Mouse (Mus musculus): ENCODE results near the gene Akap6. TPM values are rescaled to one million over a fixed set of nuclear protein-coding genes. Genes with fewer than 3 reads are reported as not detected.
"Not testable (repeated sequence)": the region's sequence is repeated elsewhere in the genome, so short reads cannot be mapped to it uniquely, and the experiment has no call there.

Gene Akap6
- polyA plus RNA-seq, 1 experiment = 6.6 TPM

- no peaks in the 10 kb centered on the region for H3K27me3 ChIP-seq (ENCODE audit: control insufficient read depth, insufficient read depth, insufficient read length)
- TF ChIP-seq E2F4 (IDR thresholded peaks at IDR 0.05; ENCODE audit: insufficient read depth) (no peak), MYOD1 (IDR thresholded peaks at IDR 0.05; ENCODE audit: control insufficient read depth in 1 of 3, insufficient read length in 2 of 3, low read depth in 2 of 3) (no peak), POLR2AphosphoS2 (IDR thresholded peaks at IDR 0.05; ENCODE audit: insufficient read length, low read depth) (no peak), SRF (IDR thresholded peaks at IDR 0.05; ENCODE audit: control insufficient read depth, insufficient read length, low read depth) (no peak), CEBPB (IDR thresholded peaks at IDR 0.05; ENCODE audit: insufficient read depth, poor library complexity, severe bottlenecking) (no peak), TCF12 (IDR thresholded peaks at IDR 0.05; ENCODE audit: insufficient read depth, poor library complexity, severe bottlenecking) (no peak), MAX (IDR thresholded peaks at IDR 0.05; ENCODE audit: low read depth) (no peak)
- no peaks in the 10 kb centered on the region for H3K36me3 ChIP-seq (ENCODE audit: control insufficient read depth, insufficient read depth)
- peak overlapping the region; percentile 32 for H3K4me2 ChIP-seq (ENCODE audit: low read depth)
- no peak overlapping the region for H3ac ChIP-seq (ENCODE audit: control insufficient read depth, insufficient read length)
- H3K4me3 ChIP-seq = no peak overlapping the region
- H3K79me2 ChIP-seq (ENCODE audit: control insufficient read depth, insufficient read depth) = no peaks in the 10 kb centered on the region
Measured at GRCm38 (mm10) chr12:52711857-52712640, 12.9 kb downstream of the Akap6 start.

GRCm38 (mm10) chr12:52718392-52718791 is 19.2 kb downstream of the Akap6 start:
- H3K4me2 ChIP-seq (ENCODE audit: low read depth) = no peak overlapping the region
- no peak overlapping the region for H3ac ChIP-seq (ENCODE audit: control insufficient read depth, insufficient read length)
- H3K36me3 ChIP-seq (ENCODE audit: control insufficient read depth, insufficient read depth) = no peaks in the 10 kb centered on the region
- H3K27me3 ChIP-seq (ENCODE audit: control insufficient read depth, insufficient read depth, insufficient read length) = no peaks in the 10 kb centered on the region
- no peak overlapping the region for H3K4me3 ChIP-seq
- TF ChIP-seq TCF12 (IDR thresholded peaks at IDR 0.05; ENCODE audit: insufficient read depth, poor library complexity, severe bottlenecking) = no peak
- TF ChIP-seq POLR2AphosphoS2 (IDR thresholded peaks at IDR 0.05; ENCODE audit: insufficient read length, low read depth) = no peak
- no peak for TF ChIP-seq POLR2A (IDR thresholded peaks at IDR 0.05; ENCODE audit: insufficient read length, low read depth)
- no peak for TF ChIP-seq USF1 (IDR thresholded peaks at IDR 0.05; ENCODE audit: low read depth)
- TF ChIP-seq E2F4 (IDR thresholded peaks at IDR 0.05; ENCODE audit: insufficient read depth) = no peak
- no peaks in the 10 kb centered on the region for H3K79me2 ChIP-seq (ENCODE audit: control insufficient read depth, insufficient read depth)

GRCm38 (mm10) chr12:52719232-52719631 is 20.0 kb downstream of the Akap6 start:
- no peaks in the 10 kb centered on the region for H3K79me2 ChIP-seq (ENCODE audit: control insufficient read depth, insufficient read depth)
- no peak overlapping the region for H3K4me2 ChIP-seq (ENCODE audit: low read depth)
- no peak overlapping the region for H3ac ChIP-seq (ENCODE audit: control insufficient read depth, insufficient read length)
- H3K4me3 ChIP-seq = no peak overlapping the region
- no peaks in the 10 kb centered on the region for H3K27me3 ChIP-seq (ENCODE audit: control insufficient read depth, insufficient read depth, insufficient read length)
- TF ChIP-seq TCF3 (IDR thresholded peaks at IDR 0.05; ENCODE audit: insufficient read length, low read depth) (no peak), USF1 (IDR thresholded peaks at IDR 0.05; ENCODE audit: low read depth) (no peak), MYOD1 (IDR thresholded peaks at IDR 0.05; ENCODE audit: control insufficient read depth in 1 of 3, insufficient read length in 2 of 3, low read depth in 2 of 3) (no peak), POLR2AphosphoS2 (IDR thresholded peaks at IDR 0.05; ENCODE audit: insufficient read length, low read depth) (no peak), CEBPB (IDR thresholded peaks at IDR 0.05; ENCODE audit: insufficient read depth, poor library complexity, severe bottlenecking) (no peak), MYOG (IDR thresholded peaks at IDR 0.05; ENCODE audit: control insufficient read depth in 1 of 3, insufficient read depth in 1 of 3, insufficient read length in 2 of 3, low read depth in 2 of 3) (no peak), TCF12 (IDR thresholded peaks at IDR 0.05; ENCODE audit: insufficient read depth, poor library complexity, severe bottlenecking) (no peak), E2F4 (IDR thresholded peaks at IDR 0.05; ENCODE audit: insufficient read depth) (no peak)
- no peaks in the 10 kb centered on the region for H3K36me3 ChIP-seq (ENCODE audit: control insufficient read depth, insufficient read depth)

- Histone ChIP-seq H3K27me3 (ENCODE audit: control insufficient read depth, insufficient read depth, insufficient read length) (no peaks in the 10 kb centered on the region), H3K4me2 (ENCODE audit: low read depth) (no peak overlapping the region), H3ac (ENCODE audit: control insufficient read depth, insufficient read length) (no peak overlapping the region), H3K36me3 (ENCODE audit: control insufficient read depth, insufficient read depth) (no peaks in the 10 kb centered on the region), H3K79me2 (ENCODE audit: control insufficient read depth, insufficient read depth) (no peaks in the 10 kb centered on the region), H3K4me3 (no peak overlapping the region)
- TF ChIP-seq E2F4 (IDR thresholded peaks at IDR 0.05; ENCODE audit: insufficient read depth) (no peak), TCF12 (IDR thresholded peaks at IDR 0.05; ENCODE audit: insufficient read depth, poor library complexity, severe bottlenecking) (no peak), POLR2A (IDR thresholded peaks at IDR 0.05; ENCODE audit: insufficient read length, low read depth) (no peak), SRF (IDR thresholded peaks at IDR 0.05; ENCODE audit: control insufficient read depth, insufficient read length, low read depth) (no peak), USF1 (IDR thresholded peaks at IDR 0.05; ENCODE audit: low read depth) (no peak), POLR2AphosphoS2 (IDR thresholded peaks at IDR 0.05; ENCODE audit: insufficient read length, low read depth) (no peak), MYOD1 (IDR thresholded peaks at IDR 0.05; ENCODE audit: control insufficient read depth in 1 of 3, insufficient read length in 2 of 3, low read depth in 2 of 3) (no peak), REST (IDR thresholded peaks at IDR 0.05; ENCODE audit: insufficient read depth, insufficient read length) (no peak)
Measured at GRCm38 (mm10) chr12:52719681-52720080, 20.5 kb downstream of the Akap6 start.

GRCm38 (mm10) chr12:52724039-52724615 is 24.9 kb downstream of the Akap6 start:
- not testable (repeated sequence) for H3K27me3 ChIP-seq (ENCODE audit: control insufficient read depth, insufficient read depth, insufficient read length); H3K36me3 ChIP-seq (ENCODE audit: control insufficient read depth, insufficient read depth); H3K79me2 ChIP-seq (ENCODE audit: control insufficient read depth, insufficient read depth); H3K4me2 ChIP-seq (ENCODE audit: low read depth); H3K4me3 ChIP-seq; H3ac ChIP-seq (ENCODE audit: control insufficient read depth, insufficient read length)

Data from myocyte (in vitro differentiated cells).